Mouse (Mus musculus): ENCODE measurements around the gene Rims4. TPM values are rescaled to one million over a fixed set of nuclear protein-coding genes. Genes with fewer than 3 reads are reported as not detected.

The Rims4 gene
- polyA plus RNA-seq, 2 experiments from 2014 or later = not detected

GRCm38 (mm10) chr2:163909604-163910003 lies 8.9 kb downstream of the Rims4 start:
- no peak for ATAC-seq

- no peak for ATAC-seq
These were observed 11.4 kb downstream of the Rims4 start for GRCm38 (mm10) chr2:163907131-163907530.

DNA sequence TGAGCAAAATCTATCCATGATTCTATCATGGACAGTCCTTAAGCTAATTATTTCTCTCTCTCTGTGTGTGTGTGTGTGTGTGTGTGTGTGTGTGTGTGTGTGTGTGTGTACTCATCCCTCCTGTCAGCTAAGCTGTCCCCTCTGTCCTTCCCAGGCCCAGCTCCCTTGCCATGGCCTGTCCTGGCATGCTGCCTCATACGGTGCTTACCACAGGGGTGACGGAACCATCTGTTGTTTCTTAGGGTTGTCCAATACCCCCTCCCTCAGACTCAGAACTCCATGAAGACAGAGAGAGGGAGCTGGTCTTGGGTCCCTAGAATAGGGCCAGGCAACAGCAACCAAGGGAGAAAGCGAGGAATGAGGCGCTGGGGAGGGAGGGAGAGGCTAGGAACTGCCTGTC lies 14.2 kb downstream of the Rims4 start:
- no peak for ATAC-seq

GRCm38 (mm10) chr2:163903461-163903860 lies 15.0 kb downstream of the Rims4 start:
- no peak for ATAC-seq

DNA sequence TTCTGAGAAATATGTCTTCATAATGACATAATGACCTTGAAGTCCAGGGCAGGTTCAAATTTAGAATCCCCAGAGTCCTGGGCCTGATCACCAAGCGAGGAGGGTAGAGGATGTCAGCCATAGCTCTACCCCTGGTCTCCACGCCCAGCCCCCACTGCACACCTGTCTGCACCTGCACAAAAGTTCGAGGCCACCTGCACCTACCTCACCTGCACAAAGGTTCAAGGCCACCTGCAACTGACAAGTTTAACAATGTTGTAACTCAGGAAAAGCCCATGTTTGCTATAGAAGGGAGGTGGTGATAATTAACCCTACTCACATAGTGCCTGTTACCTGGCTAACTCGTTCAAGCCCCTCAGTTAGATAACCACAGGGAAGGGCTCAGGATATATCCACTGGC lies 16.0 kb downstream of the Rims4 start:
- ATAC-seq = no peak

DNA sequence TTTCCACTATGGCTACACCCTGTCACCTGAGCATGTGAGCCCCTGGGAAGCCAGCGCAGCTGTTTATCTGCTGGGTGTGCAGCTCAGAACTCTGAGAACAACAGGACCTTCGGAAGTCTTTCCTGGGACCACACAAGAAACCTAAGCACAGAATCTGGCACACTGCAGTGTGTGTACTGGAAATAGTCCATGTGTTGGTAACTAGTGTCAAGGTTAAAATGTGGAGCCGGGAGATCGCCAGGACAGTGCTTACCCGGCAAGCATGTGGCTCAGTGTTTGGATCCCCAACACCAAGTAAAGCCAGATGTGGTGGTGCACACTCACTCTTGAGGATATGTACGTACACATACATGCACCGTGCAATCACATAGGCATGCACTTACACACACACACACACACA lies 17.4 kb downstream of the Rims4 start:
- ATAC-seq = no peak

GRCm38 (mm10) chr2:163899910-163900411 lies 18.5 kb downstream of the Rims4 start:
- ATAC-seq = no peak

- no peak for ATAC-seq
These were observed 20.4 kb downstream of the Rims4 start for GRCm38 (mm10) chr2:163897988-163898535.

DNA sequence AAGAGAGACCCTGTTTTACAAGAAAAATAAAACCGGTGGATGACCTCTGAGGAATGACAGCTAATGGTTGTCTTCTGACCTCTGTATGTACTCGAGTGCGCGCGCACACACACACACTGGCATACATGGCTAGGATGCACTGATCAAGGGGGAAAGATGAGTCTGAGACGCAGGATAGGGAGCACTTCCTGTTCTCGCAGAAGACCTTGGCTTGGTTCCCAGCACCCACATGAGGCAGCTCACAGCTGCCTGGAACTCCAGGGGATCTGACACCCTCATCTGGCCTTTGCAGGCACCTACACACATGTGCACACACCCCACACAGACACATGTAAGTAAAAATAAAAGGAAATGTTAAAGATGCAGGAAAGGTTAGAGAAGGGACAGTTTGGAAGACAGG lies 21.5 kb downstream of the Rims4 start:
- no peak for ATAC-seq

DNA sequence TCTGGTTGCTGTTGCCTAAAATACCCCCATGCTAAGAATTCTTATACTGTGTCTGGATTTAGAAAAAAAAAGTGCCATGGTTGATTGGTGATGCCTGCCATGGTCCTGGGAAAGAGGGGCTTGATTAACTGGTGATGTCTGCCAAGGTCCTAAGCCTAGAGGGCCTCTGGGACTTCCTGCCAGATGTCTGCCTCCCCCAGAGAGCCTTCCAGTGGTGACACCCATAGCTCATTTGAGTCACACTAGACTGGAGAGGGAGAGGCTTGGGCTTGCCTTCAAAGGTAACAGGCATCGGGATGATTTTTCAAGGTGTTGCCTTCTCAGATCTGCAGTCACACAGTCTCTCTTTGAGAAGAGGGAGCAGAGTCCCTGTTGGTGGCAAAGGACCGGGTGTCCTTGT lies 23.3 kb downstream of the Rims4 start:
- ATAC-seq = no peak

- ATAC-seq = no peak
These were observed 24.8 kb downstream of the Rims4 start for GRCm38 (mm10) chr2:163893446-163894370.

DNA sequence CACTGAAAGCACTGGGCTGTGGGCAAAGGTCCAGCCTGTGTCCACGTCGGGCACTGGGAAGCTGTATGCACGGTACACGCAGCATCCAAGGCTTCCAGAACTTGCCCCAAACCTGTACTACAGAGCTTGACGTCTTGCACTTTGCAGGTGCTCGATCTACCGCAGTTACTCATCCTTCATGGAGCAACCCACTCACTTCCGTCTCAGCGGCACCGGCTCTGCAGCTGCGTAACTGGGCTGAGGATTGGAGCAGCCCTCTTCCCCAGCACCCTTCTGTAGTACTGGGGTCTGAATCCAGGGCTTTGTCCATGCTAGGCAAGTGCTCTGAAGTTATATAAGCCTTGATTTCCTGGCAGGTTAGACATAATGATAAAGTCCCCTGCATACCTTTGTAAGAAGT lies 27.2 kb downstream of the Rims4 start:
- no peak for ATAC-seq

DNA sequence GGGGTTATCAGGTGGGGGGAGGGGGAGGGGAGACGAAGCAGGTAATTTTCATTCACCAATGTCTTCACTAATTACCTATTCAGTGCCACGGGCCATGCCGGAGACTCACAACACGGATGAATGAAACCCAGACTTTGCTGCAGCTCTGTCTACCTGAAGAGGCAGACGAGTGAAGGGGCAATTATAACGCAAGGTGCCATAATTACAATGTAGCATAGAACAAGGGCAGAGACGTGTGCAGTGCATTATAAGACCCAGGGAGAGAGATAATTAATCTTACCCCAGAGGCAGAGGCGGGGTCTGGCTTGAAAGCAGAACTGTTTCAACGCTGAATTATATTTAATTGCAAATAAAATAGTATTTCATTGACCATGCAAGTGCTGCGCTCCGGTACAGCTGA lies 27.9 kb downstream of the Rims4 start:
- ATAC-seq = no peak

- ATAC-seq = no peak
These were observed 29.1 kb downstream of the Rims4 start for GRCm38 (mm10) chr2:163889411-163889810.

DNA sequence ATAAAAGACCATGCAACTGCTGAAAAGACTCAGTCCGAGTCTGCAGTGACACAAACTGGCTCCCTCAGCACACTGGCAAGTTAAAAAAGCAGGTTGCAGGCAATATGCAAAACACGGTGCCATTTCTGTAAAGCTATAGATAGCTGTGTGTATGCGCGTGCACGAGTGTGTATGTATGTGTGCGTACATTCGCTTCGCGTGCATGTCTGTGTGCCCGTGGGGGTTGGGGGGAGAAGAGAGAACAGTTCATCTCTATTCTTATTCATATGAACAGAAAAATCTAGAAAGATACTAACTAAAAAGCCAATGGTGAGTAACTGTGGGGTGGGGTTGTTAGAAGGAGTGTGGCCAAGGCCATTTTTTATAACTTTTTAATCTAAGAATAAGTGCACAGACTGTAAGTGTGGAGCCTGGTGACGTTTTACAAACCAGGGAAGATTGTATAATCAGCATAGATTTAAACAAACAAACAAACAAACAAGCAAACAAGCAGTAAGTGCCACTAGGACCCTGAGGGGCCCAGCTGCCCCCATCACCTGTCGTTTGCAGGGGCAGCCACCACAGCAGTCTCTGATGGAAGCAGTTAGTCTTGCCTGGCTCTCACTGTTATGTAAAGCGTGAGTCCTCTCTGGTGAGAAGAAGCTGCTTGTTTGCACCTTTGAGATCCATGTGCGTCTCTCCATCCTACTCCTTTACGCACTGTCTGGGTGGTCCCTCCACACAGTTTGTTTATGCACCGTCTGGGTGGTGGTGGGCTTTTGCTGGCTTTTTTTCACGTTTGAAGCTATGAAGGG lies 35.4 kb downstream of the Rims4 start:
- ATAC-seq = no peak

GRCm38 (mm10) chr2:163880891-163881290 lies 37.6 kb downstream of the Rims4 start:
- ATAC-seq = no peak

- ATAC-seq = no peak
These were observed 41.5 kb downstream of the Rims4 start for GRCm38 (mm10) chr2:163876830-163877498.

- no peak for ATAC-seq
These were observed 43.0 kb downstream of the Rims4 start for GRCm38 (mm10) chr2:163875484-163875883.

- no peak for ATAC-seq
These were observed 43.6 kb downstream of the Rims4 start for GRCm38 (mm10) chr2:163874877-163875276.

GRCm38 (mm10) chr2:163871906-163872305 lies 46.6 kb downstream of the Rims4 start:
- ATAC-seq = no peak

GRCm38 (mm10) chr2:163871266-163871665 lies 47.2 kb downstream of the Rims4 start:
- ATAC-seq = no peak

DNA sequence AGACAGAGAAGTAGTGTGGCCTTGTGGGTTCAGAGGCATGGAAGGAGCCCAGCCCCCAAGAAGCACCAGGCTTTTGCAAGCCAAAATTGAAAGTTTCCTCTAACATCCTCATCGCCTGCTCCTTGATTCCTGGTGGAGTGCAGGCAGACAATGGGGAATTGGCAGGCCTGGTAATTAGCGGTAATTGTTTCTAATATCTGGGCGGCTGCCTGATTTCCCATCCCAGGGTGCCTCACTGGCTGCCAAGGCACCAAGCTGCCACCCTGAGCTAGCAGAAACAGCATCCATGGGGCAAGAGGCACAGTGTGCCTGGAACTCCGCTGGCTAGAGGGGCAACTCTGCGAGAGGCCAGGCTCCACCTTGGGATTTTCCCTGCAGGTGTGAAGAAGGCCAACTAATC lies 48.7 kb downstream of the Rims4 start:
- no peak for ATAC-seq

GRCm38 (mm10) chr2:163866061-163866460 lies 52.4 kb downstream of the Rims4 start:
- no peak for ATAC-seq
